Mouse (Mus musculus) heart, embryonic 16.5 days (tissue): ENCODE data around the gene Nup160. TPM values are rescaled to one million over a fixed set of nuclear protein-coding genes. Genes with fewer than 3 reads are reported as not detected.

ENCODE experiments used
- ATAC-seq: fragments of 200-750 bp; cut with Nextera tagmentation; replicated peaks from 2 replicates; pipeline ENCODE4 v1.8.0; 2017; ENCODE audit warnings: moderate number of reproducible peaks; ENCODE audit not compliant: insufficient read depth, low FRiP score; ENCODE audit errors: extremely low read depth
- H3K27ac ChIP-seq: fragments of 300-500 bp; sonication (generic); 2 replicates; pipeline ENCODE4 v1.5.1; 2014; ENCODE audit warnings: mild to moderate bottlenecking, low read length, control low read depth, moderate library complexity
- H3K27me3 ChIP-seq: fragments of 300-500 bp; sonication (generic); 2 replicates; pipeline ENCODE4 v1.6.1; 2014; ENCODE audit warnings: low read length, mixed read lengths; ENCODE audit not compliant: control insufficient read depth, insufficient read depth
- H3K36me3 ChIP-seq: fragments of 300-500 bp; sonication (generic); 2 replicates; pipeline ENCODE4 v1.6.1; 2014; ENCODE audit not compliant: control insufficient read depth, insufficient read depth
- H3K4me1 ChIP-seq: fragments of 300-500 bp; sonication (generic); 2 replicates; pipeline ENCODE4 v1.6.1; 2014; ENCODE audit warnings: low read length, mixed read lengths; ENCODE audit not compliant: control insufficient read depth, insufficient read depth
- H3K4me2 ChIP-seq: fragments of 300-500 bp; sonication (generic); 2 replicates; pipeline ENCODE4 v1.6.1; 2014; ENCODE audit warnings: low read depth, mild to moderate bottlenecking, control low read depth, low read length
- H3K4me3 ChIP-seq: fragments of 300-500 bp; sonication (generic); 2 replicates; pipeline ENCODE4 v1.5.1; 2014; ENCODE audit warnings: mild to moderate bottlenecking, control low read depth, low read length
- H3K9ac ChIP-seq: fragments of 300-500 bp; sonication (generic); 2 replicates; pipeline ENCODE4 v1.6.1; 2014; ENCODE audit warnings: low read length, control low read depth
- H3K9me3 ChIP-seq: fragments of 300-500 bp; sonication (generic); replicated peaks from 2 replicates; pipeline ENCODE4 v1.6.1; 2016; ENCODE audit warnings: low read length; ENCODE audit not compliant: control insufficient read depth
- WGBS: fragments of 180-500 bp; shearing (Covaris S2); extraction: QIAGEN DNeasy Blood & Tissue Kit; methylation state at CpG from one replicate; pipeline ENCODE4 v1.1.7; 2014; 5-methylcytosine and 5-hydroxymethylcytosine counted together
- polyA plus RNA-seq: library from polyadenylated mRNA; unstranded; fragments of >200 nt; fragmentation: Nextera tagmentation; extraction: Ambion mirVana; gene quantifications from 2 replicates; pipeline ENCODE4 v1.2.1, GENCODE M21; 2015

Gene Nup160
- polyA plus RNA-seq, 1 experiment from 2014 or later = 26.3 TPM

- no peak for ATAC-seq
- no peak overlapping the region for H3K27ac ChIP-seq
- no peaks in the 10 kb centered on the region for H3K27me3 ChIP-seq
- H3K9me3 ChIP-seq = no peaks in the 10 kb centered on the region
- 91% methylated on average over 10 of the region's 10 CpGs for WGBS
- H3K4me1 ChIP-seq = peaks cover 17% of the 10 kb centered on the region
- peaks cover 21% of the 10 kb centered on the region for H3K36me3 ChIP-seq
- H3K4me3 ChIP-seq = peak overlapping the region; percentile 70
- no peak overlapping the region for H3K9ac ChIP-seq
- H3K4me2 ChIP-seq = peak overlapping the region; percentile 69
Measured at GRCm38 (mm10) chr2:90747131-90747530, 70.1 kb downstream of the Nup160 start.

GRCm38 (mm10) chr2:90749676-90750459 is 72.9 kb downstream of the Nup160 start:
- Histone ChIP-seq H3K4me3 (no peak overlapping the region), H3K4me1 (peaks cover 17% of the 10 kb centered on the region), H3K27ac (0 out of 2 replicates have a peak overlapping the region, but pooled peaks have one; percentile 24), H3K4me2 (no peak overlapping the region), H3K9ac (no peak overlapping the region), H3K9me3 (no peaks in the 10 kb centered on the region), H3K36me3 (peaks cover 46% of the 10 kb centered on the region), H3K27me3 (no peaks in the 10 kb centered on the region)
- no peak for ATAC-seq
- 73% methylated on average over 6 of the region's 6 CpGs for WGBS

- Histone ChIP-seq H3K4me2 (no peak overlapping the region), H3K9ac (no peak overlapping the region), H3K27ac (no peak overlapping the region), H3K4me3 (no peak overlapping the region), H3K9me3 (no peaks in the 10 kb centered on the region), H3K27me3 (no peaks in the 10 kb centered on the region), H3K4me1 (peaks cover 8% of the 10 kb centered on the region; the same call in 1 of the 2 replicates), H3K36me3 (peaks cover 60% of the 10 kb centered on the region)
- ATAC-seq = no peak
- WGBS = 88% methylated on average over 2 of the region's 2 CpGs
Measured at GRCm38 (mm10) chr2:90753565-90753964, 76.5 kb downstream of the Nup160 start.

GRCm38 (mm10) chr2:90754188-90754587 is 77.2 kb downstream of the Nup160 start:
- ATAC-seq = no peak
- H3K27ac ChIP-seq = no peak overlapping the region
- H3K36me3 ChIP-seq = peaks cover 66% of the 10 kb centered on the region
- H3K9ac ChIP-seq = no peak overlapping the region
- no peaks in the 10 kb centered on the region for H3K27me3 ChIP-seq
- no peaks in the 10 kb centered on the region for H3K9me3 ChIP-seq
- 98% methylated on average over 3 of the region's 3 CpGs for WGBS
- no peak overlapping the region for H3K4me3 ChIP-seq
- H3K4me1 ChIP-seq = 0 out of 2 replicates have a peak, but pooled peaks cover 2% of the 10 kb centered on the region
- H3K4me2 ChIP-seq = no peak overlapping the region

DNA sequence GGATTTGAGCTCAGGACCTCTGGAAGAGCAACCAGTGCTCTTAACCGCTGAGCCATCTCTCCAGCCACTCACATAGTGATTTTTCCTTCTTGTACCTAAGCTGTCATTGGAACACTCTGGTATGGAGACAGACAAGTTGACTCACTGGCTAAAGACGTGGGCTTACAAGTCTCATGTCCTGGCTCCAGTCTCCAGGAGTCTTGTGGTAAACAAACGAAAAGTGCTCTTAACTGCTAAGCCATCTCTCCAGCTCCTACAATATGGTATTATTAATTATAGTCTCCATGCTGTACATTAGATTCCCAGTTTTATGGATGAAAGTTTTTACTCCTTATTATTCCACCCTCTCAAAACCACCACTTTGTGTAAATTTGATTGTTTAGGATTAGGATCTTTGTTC is 88.1 kb downstream of the Nup160 start:
- peaks cover 64% of the 10 kb centered on the region for H3K36me3 ChIP-seq
- H3K4me1 ChIP-seq = no peaks in the 10 kb centered on the region
- no peak overlapping the region for H3K4me3 ChIP-seq
- WGBS = 82% methylated on average over 3 of the region's 3 CpGs
- H3K9ac ChIP-seq = no peak overlapping the region
- no peak for ATAC-seq
- no peak overlapping the region for H3K4me2 ChIP-seq
- H3K27ac ChIP-seq = no peak overlapping the region
- H3K27me3 ChIP-seq = no peaks in the 10 kb centered on the region
- no peaks in the 10 kb centered on the region for H3K9me3 ChIP-seq

- WGBS = 26% methylated on average over 3 of the region's 3 CpGs
Measured at GRCm38 (mm10) chr2:90781323-90781722, 104.3 kb downstream of the Nup160 start.

GRCm38 (mm10) chr2:90781938-90782337 is 104.9 kb downstream of the Nup160 start:
- 49% methylated on average over 2 of the region's 2 CpGs for WGBS
- H3K4me3 ChIP-seq = no peak overlapping the region
- no peak overlapping the region for H3K27ac ChIP-seq
- peaks cover 5% of the 10 kb centered on the region; the same call in 1 of the 2 replicates for H3K4me1 ChIP-seq
- no peaks in the 10 kb centered on the region for H3K9me3 ChIP-seq
- no peak overlapping the region for H3K9ac ChIP-seq
- peak overlapping the region; percentile 84; the same call in 1 of the 2 replicates for H3K4me2 ChIP-seq
- ATAC-seq = no peak
- peaks cover 28% of the 10 kb centered on the region for H3K36me3 ChIP-seq
- no peaks in the 10 kb centered on the region for H3K27me3 ChIP-seq

More at GRCm38 (mm10) chr2:90781323-90781722, 104.3 kb downstream of the Nup160 start:
- Histone ChIP-seq H3K9ac (no peak overlapping the region), H3K9me3 (no peaks in the 10 kb centered on the region), H3K27me3 (no peaks in the 10 kb centered on the region), H3K36me3 (peaks cover 30% of the 10 kb centered on the region), H3K4me1 (peaks cover 5% of the 10 kb centered on the region; the same call in 1 of the 2 replicates), H3K4me2 (no peak overlapping the region), H3K4me3 (no peak overlapping the region), H3K27ac (no peak overlapping the region)
- ATAC-seq = no peak

GRCm38 (mm10) chr2:90782458-90782857 is 105.4 kb downstream of the Nup160 start, which contains the start of gene Agbl2:
Gene Agbl2 (plus strand): TSS chr2:90782727.
- H3K4me3 ChIP-seq = peak within 1 kb of the TSS; percentile 59
- peak within 1 kb of the TSS; percentile 84 for H3K4me2 ChIP-seq
- H3K9me3 ChIP-seq = no peaks in the 10 kb centered on the region
- peak; percentile 58; the same call in 1 of the 2 replicates for ATAC-seq
- H3K9ac ChIP-seq = peak within 1 kb of the TSS; percentile 71
- H3K36me3 ChIP-seq = peaks cover 26% of the 10 kb centered on the region
- 4% methylated on average over 11 of the region's 11 CpGs for WGBS
- no peak within 1 kb of the TSS for H3K27ac ChIP-seq
- H3K27me3 ChIP-seq = no peaks in the 10 kb centered on the region
- peaks cover 5% of the 10 kb centered on the region; the same call in 1 of the 2 replicates for H3K4me1 ChIP-seq

- no peak overlapping the region for H3K27ac ChIP-seq
- H3K4me2 ChIP-seq = peak overlapping the region; percentile 84
- no peaks in the 10 kb centered on the region for H3K27me3 ChIP-seq
- H3K4me3 ChIP-seq = peak overlapping the region; percentile 59
- ATAC-seq = peak; percentile 64
- peak overlapping the region; percentile 71 for H3K9ac ChIP-seq
- H3K9me3 ChIP-seq = no peaks in the 10 kb centered on the region
- peaks cover 21% of the 10 kb centered on the region for H3K36me3 ChIP-seq
- 2% methylated on average over 27 of the region's 29 CpGs for WGBS
- peaks cover 5% of the 10 kb centered on the region; the same call in 1 of the 2 replicates for H3K4me1 ChIP-seq
Measured at GRCm38 (mm10) chr2:90782901-90783486, 106.0 kb downstream of the Nup160 start.
